Mouse (Mus musculus): ENCODE results near the gene Hist1h2ah.

- TF ChIP-seq POLR2AphosphoS5 (IDR thresholded peaks at IDR 0.05; ENCODE audit: borderline replicate concordance, low read depth, low read length) (no peak), HCFC1 (IDR thresholded peaks at IDR 0.05; ENCODE audit: low read depth, low read length) (no peak), RAD21 (IDR thresholded peaks at IDR 0.05; ENCODE audit: low read depth, low read length) (no peak), CHD2 (IDR thresholded peaks at IDR 0.05; ENCODE audit: low read length) (no peak), JUND (IDR thresholded peaks at IDR 0.05; ENCODE audit: low read depth, low read length) (no peak), TAL1 (IDR thresholded peaks at IDR 0.05; ENCODE audit: low read length) (no peak), EP300 (IDR thresholded peaks at IDR 0.05; ENCODE audit: low read depth in 1 of 2, low read length in 2 of 2) (no peak), CTCF (IDR thresholded peaks at IDR 0.05 in 2 of 3, conservative IDR thresholded peaks at IDR 0.05 in 1 of 3; ENCODE audit: control insufficient read depth in 1 of 3, insufficient read depth in 1 of 3, low read depth in 2 of 3, low read length in 3 of 3, poor library complexity in 1 of 3, severe bottlenecking in 1 of 3) (no peak), ELF1 (IDR thresholded peaks at IDR 0.05; ENCODE audit: low read depth, low read length) (no peak), ETS1 (IDR thresholded peaks at IDR 0.05; ENCODE audit: low read depth, low read length) (no peak), MAX (IDR thresholded peaks at IDR 0.05; ENCODE audit: low read length) (no peak), MXI1 (IDR thresholded peaks at IDR 0.05; ENCODE audit: low read depth, low read length) (no peak; the same call in 1 of the 2 replicates), POLR2A (IDR thresholded peaks at IDR 0.05; ENCODE audit: control insufficient read depth in 1 of 2, insufficient read depth in 1 of 2, low read depth in 1 of 2, low read length in 2 of 2, poor library complexity in 1 of 2) (no peak), UBTF (IDR thresholded peaks at IDR 0.05; ENCODE audit: borderline replicate concordance, insufficient read depth, low read depth, low read length) (no peak)
These were observed 38.1 kb downstream of the Hist1h2ah start for GRCm38 (mm10) chr13:21997201-21997820.
